24 mouse cellular contexts compared by ENCODE assay signal in the genomic region with DNA sequence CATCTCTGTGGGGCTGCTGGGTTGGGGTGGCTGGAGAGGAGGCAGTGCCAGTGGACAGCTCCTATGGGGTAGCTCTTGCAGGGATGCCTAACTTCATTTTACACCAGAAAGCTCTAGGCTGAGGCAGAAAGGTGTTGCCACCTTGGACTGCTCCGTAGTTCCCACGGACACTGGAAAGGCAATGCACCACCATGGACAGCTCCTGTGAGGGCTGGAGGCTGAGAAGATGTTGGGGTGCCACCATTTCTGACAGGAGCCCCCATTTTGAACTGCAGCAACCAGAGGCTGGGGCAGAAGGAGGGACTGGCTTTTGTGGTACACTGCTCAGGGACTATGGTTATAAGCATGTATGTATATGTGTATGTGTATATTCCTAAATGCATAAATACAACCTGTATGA. TPM values are rescaled to one million over a fixed set of nuclear protein-coding genes. Genes with fewer than 3 reads are reported as not detected.
A peak's percentile ranks its signal among the peaks of the same experiment; 100 is the strongest.
DNase-seq lines count a peak whose midpoint lies in the region; ATAC-seq and TF ChIP-seq lines count a peak whose summit lies in the region.
"Had no signal": no experiment of that assay in that cellular context is flagged by ENCODE, and none has a peak within 500 bp of the region (broad histone marks: within the 10 kb centered on the region; RNA-seq: fewer than 3 reads in every experiment).

No protein-coding gene starts in this region.

- no peaks in the 10 kb centered on the region for H3K27me3 ChIP-seq in midbrain, embryonic 11.5 days (ENCODE audit: control insufficient read depth, insufficient read depth, low read length)
- no peaks in the 10 kb centered on the region for H3K27me3 ChIP-seq in midbrain, embryonic 15.5 days (replicated peaks)
- H3K27me3 ChIP-seq in myocyte (ENCODE audit: control insufficient read depth, insufficient read depth, insufficient read length), result no peaks in the 10 kb centered on the region
- H3K27me3 ChIP-seq: CH12.LX; embryonic facial prominence, embryonic 12.5 days; forebrain, embryonic 13.5 days; forebrain, embryonic 15.5 days had no signal

- H3K4me3 ChIP-seq in midbrain, embryonic 11.5 days (ENCODE audit: low read depth, low read length), result no peak overlapping the region
- H3K4me3 ChIP-seq in midbrain, embryonic 15.5 days, result no peak overlapping the region
- no peak overlapping the region for H3K4me3 ChIP-seq in myocyte
- H3K4me3 ChIP-seq: embryonic facial prominence, embryonic 10.5 days; embryonic facial prominence, embryonic 12.5 days; forebrain, embryonic 13.5 days; forebrain, embryonic 15.5 days had no signal

- H3K79me2 ChIP-seq in myocyte (ENCODE audit: control insufficient read depth, insufficient read depth), result no peaks in the 10 kb centered on the region

- H3K9me3 ChIP-seq in midbrain, embryonic 11.5 days (ENCODE audit: control insufficient read depth, low read length), result no peaks in the 10 kb centered on the region
- no peaks in the 10 kb centered on the region for H3K9me3 ChIP-seq in midbrain, embryonic 15.5 days
- H3K9me3 ChIP-seq: embryonic facial prominence, embryonic 10.5 days; embryonic facial prominence, embryonic 12.5 days; forebrain, embryonic 13.5 days; forebrain, embryonic 15.5 days; G1E had no signal

- H3ac ChIP-seq in myocyte (ENCODE audit: control insufficient read depth, insufficient read length), result no peak overlapping the region

- H3K4me1 ChIP-seq in midbrain, embryonic 11.5 days (ENCODE audit: control insufficient read depth, insufficient read depth, low read length), result no peaks in the 10 kb centered on the region
- H3K4me1 ChIP-seq in midbrain, embryonic 15.5 days, result no peaks in the 10 kb centered on the region
- H3K4me1 ChIP-seq: embryonic facial prominence, embryonic 10.5 days; embryonic facial prominence, embryonic 12.5 days; forebrain, embryonic 15.5 days had no signal

- 100% methylated on average over 2 of the region's 2 CpGs for WGBS in midbrain, embryonic 11.5 days
- 94% methylated on average over 2 of the region's 2 CpGs for WGBS in midbrain, embryonic 15.5 days

- no peak for TF ChIP-seq POLR2A in myocyte (IDR thresholded peaks at IDR 0.05; ENCODE audit: insufficient read length, low read depth)

- ATAC-seq in midbrain, embryonic 11.5 days (ENCODE audit: low FRiP score), result no peak
- no peak for ATAC-seq in midbrain, embryonic 15.5 days (replicated peaks)
- ATAC-seq: activated CD4-positive, CD25-positive, alpha-beta regulatory T cell, adult 4 months; CD4-positive, CD25-positive, alpha-beta regulatory T cell, adult 4 months; forebrain, embryonic 13.5 days; forebrain, embryonic 15.5 days; forebrain, postnatal 0 days had no signal

- no peak overlapping the region for H3K27ac ChIP-seq in midbrain, embryonic 11.5 days (ENCODE audit: low read depth, low read length)
- no peak overlapping the region for H3K27ac ChIP-seq in midbrain, embryonic 15.5 days
- H3K27ac ChIP-seq: embryonic facial prominence, embryonic 10.5 days; embryonic facial prominence, embryonic 12.5 days; forebrain, embryonic 13.5 days; forebrain, embryonic 15.5 days had no signal

- H3K9ac ChIP-seq in midbrain, embryonic 11.5 days (ENCODE audit: low read length), result no peak overlapping the region
- no peak overlapping the region for H3K9ac ChIP-seq in midbrain, embryonic 15.5 days
- H3K9ac ChIP-seq: embryonic facial prominence, embryonic 12.5 days; forebrain, embryonic 13.5 days; forebrain, embryonic 15.5 days; forebrain, postnatal 0 days had no signal

- peak; percentile 4 for DNase-seq in embryo, embryonic 11 days
- no peak for DNase-seq in embryo, embryonic 9.5 days (ENCODE audit: extremely low spot score)
- peak; percentile 17 for DNase-seq in midbrain, embryonic 11.5 days (ENCODE audit: low spot score, missing footprints)
- DNase-seq in right cerebral cortex, postnatal 25 days, result no peak
- DNase-seq: adrenal gland, adult 8-10 months; adrenal gland, postnatal 14 days; adrenal gland, postnatal 36 days; B cell, adult 2 months; cerebellum, adult 11-12 months; cerebellum, adult 2 months; cerebellum, adult 9-10 months; cerebellum, postnatal 10 days; cerebellum, postnatal 25 days; forebrain, postnatal 0 days had no signal

- 0 out of 2 replicates have a peak, but pooled peaks cover 2% of the 10 kb centered on the region for H3K36me3 ChIP-seq in midbrain, embryonic 11.5 days (ENCODE audit: control insufficient read depth, insufficient read depth, low read length)
- H3K36me3 ChIP-seq in midbrain, embryonic 15.5 days (replicated peaks), result peaks cover 2% of the 10 kb centered on the region; the same call in 1 of the 2 replicates
- peaks cover 6% of the 10 kb centered on the region for H3K36me3 ChIP-seq in myocyte (ENCODE audit: control insufficient read depth, insufficient read depth)

- no peak overlapping the region for H3K4me2 ChIP-seq in midbrain, embryonic 11.5 days
- no peak overlapping the region for H3K4me2 ChIP-seq in midbrain, embryonic 15.5 days
- no peak overlapping the region for H3K4me2 ChIP-seq in myocyte (ENCODE audit: low read depth)
- H3K4me2 ChIP-seq: embryonic facial prominence, embryonic 12.5 days; forebrain, embryonic 13.5 days; forebrain, embryonic 15.5 days had no signal

TF ChIP-seq in myocyte, 11 proteins besides CTCF, POLR2A, EP300 and RAD21:
- no peak for TF ChIP-seq TCF12 (IDR thresholded peaks at IDR 0.05; ENCODE audit: insufficient read depth, poor library complexity, severe bottlenecking)
- TF ChIP-seq REST (IDR thresholded peaks at IDR 0.05; ENCODE audit: insufficient read depth, insufficient read length), result peak; percentile 72

RNA-seq across cellular contexts. Expression of gene Gyg, which starts 43.2 kb away (rescaled TPM):
- polyA plus RNA-seq in midbrain, embryonic 11.5 days (2014; fragmentation: Nextera tagmentation; extraction: Ambion mirVana), result 32.7 and 33.0 TPM in 2 replicates
- 47.3 and 48.5 TPM in 2 replicates for polyA plus RNA-seq in midbrain, embryonic 15.5 days (2015; fragmentation: Nextera tagmentation; extraction: Ambion mirVana)
- polyA plus RNA-seq in myocyte (2012; fragmentation: generic; extraction: Trizol), result 63.9 TPM
- polyA plus RNA-seq: G1E had no signal

RNA-seq across cellular contexts. Expression of gene Hltf, which starts 54.3 kb away (rescaled TPM):
- 20.1 and 27.5 TPM in 2 replicates for polyA plus RNA-seq in midbrain, embryonic 11.5 days (2014; fragmentation: Nextera tagmentation; extraction: Ambion mirVana)
- 19.0 and 19.4 TPM in 2 replicates for polyA plus RNA-seq in midbrain, embryonic 15.5 days (2015; fragmentation: Nextera tagmentation; extraction: Ambion mirVana)
- polyA plus RNA-seq in myocyte (2012; fragmentation: generic; extraction: Trizol), result 1.3 TPM

Comparison
In these comparisons a context has a peak if more than half of its experiments do, and no peak if none do; other contexts are left out.
1. DNase-seq: peak in embryo, embryonic 11 days (single experiment) and midbrain, embryonic 11.5 days (single experiment); none in embryo, embryonic 9.5 days (single experiment) and right cerebral cortex, postnatal 25 days (single experiment).